Mouse (Mus musculus): ENCODE results near the gene Gm49322. TPM values are rescaled to one million over a fixed set of nuclear protein-coding genes. Genes with fewer than 3 reads are reported as not detected.
A peak's percentile ranks its signal among the peaks of the same experiment; 100 is the strongest.

Gene Gm49322
- polyA plus RNA-seq, 1 experiment from 2014 or later = 3.0 TPM

- DNase-seq (ENCODE audit: low spot score) (no peak), ATAC-seq (replicated peaks; ENCODE audit: low FRiP score, low TSS enrichment, low read depth) (no peak)
- no peak overlapping the region for H3K4me3 ChIP-seq (ENCODE audit: low read depth, low read length)
- H3K27ac ChIP-seq (ENCODE audit: low read depth) = no peak overlapping the region
- no peaks in the 10 kb centered on the region for H3K4me1 ChIP-seq (replicated peaks; ENCODE audit: control insufficient read depth, insufficient read depth, low read length)
- H3K36me3 ChIP-seq (ENCODE audit: control insufficient read depth, insufficient read depth, low read length) = peaks cover 76% of the 10 kb centered on the region
- WGBS = 91% methylated on average over 3 of the region's 3 CpGs
- no peaks in the 10 kb centered on the region for H3K9me3 ChIP-seq (ENCODE audit: control insufficient read depth, low read length)
- no peak overlapping the region for H3K4me2 ChIP-seq (ENCODE audit: low read length)
- H3K27me3 ChIP-seq (replicated peaks; ENCODE audit: control insufficient read depth, insufficient read depth, low read length) = no peaks in the 10 kb centered on the region
- H3K9ac ChIP-seq (ENCODE audit: low read length) = no peak overlapping the region
Observed at GRCm38 (mm10) chr10:80611905-80612304, 6.1 kb downstream of the Gm49322 start.

- Histone ChIP-seq H3K4me1 (replicated peaks; ENCODE audit: control insufficient read depth, insufficient read depth, low read length) (no peaks in the 10 kb centered on the region), H3K4me2 (ENCODE audit: low read length) (no peak overlapping the region), H3K9me3 (ENCODE audit: control insufficient read depth, low read length) (no peaks in the 10 kb centered on the region), H3K27me3 (replicated peaks; ENCODE audit: control insufficient read depth, insufficient read depth, low read length) (no peaks in the 10 kb centered on the region), H3K4me3 (ENCODE audit: low read depth, low read length) (no peak overlapping the region), H3K36me3 (ENCODE audit: control insufficient read depth, insufficient read depth, low read length) (peaks cover 57% of the 10 kb centered on the region), H3K9ac (ENCODE audit: low read length) (no peak overlapping the region), H3K27ac (ENCODE audit: low read depth) (no peak overlapping the region)
- no peak for DNase-seq (ENCODE audit: low spot score)
- no peak for ATAC-seq (replicated peaks; ENCODE audit: low FRiP score, low TSS enrichment, low read depth)
- WGBS = 91% methylated on average over 3 of the region's 3 CpGs
Observed at GRCm38 (mm10) chr10:80613821-80614220, 8.0 kb downstream of the Gm49322 start.

GRCm38 (mm10) chr10:80614351-80614750, 8.5 kb downstream of the Gm49322 start:
- no peak for ATAC-seq (replicated peaks; ENCODE audit: low FRiP score, low TSS enrichment, low read depth)
- no peak overlapping the region for H3K9ac ChIP-seq (ENCODE audit: low read length)
- no peaks in the 10 kb centered on the region for H3K9me3 ChIP-seq (ENCODE audit: control insufficient read depth, low read length)
- no peaks in the 10 kb centered on the region for H3K27me3 ChIP-seq (replicated peaks; ENCODE audit: control insufficient read depth, insufficient read depth, low read length)
- DNase-seq (ENCODE audit: low spot score) = no peak
- no peak overlapping the region for H3K4me2 ChIP-seq (ENCODE audit: low read length)
- 90% methylated on average over 6 of the region's 6 CpGs for WGBS
- no peak overlapping the region for H3K27ac ChIP-seq (ENCODE audit: low read depth)
- peaks cover 52% of the 10 kb centered on the region for H3K36me3 ChIP-seq (ENCODE audit: control insufficient read depth, insufficient read depth, low read length)
- no peak overlapping the region for H3K4me3 ChIP-seq (ENCODE audit: low read depth, low read length)
- no peaks in the 10 kb centered on the region for H3K4me1 ChIP-seq (replicated peaks; ENCODE audit: control insufficient read depth, insufficient read depth, low read length)

GRCm38 (mm10) chr10:80618181-80618580, 12.4 kb downstream of the Gm49322 start:
- 61% methylated on average over 9 of the region's 9 CpGs for WGBS
- Histone ChIP-seq H3K27ac (ENCODE audit: low read depth) (no peak overlapping the region), H3K4me2 (ENCODE audit: low read length) (no peak overlapping the region)

GRCm38 (mm10) chr10:80619465-80620244, 13.8 kb downstream of the Gm49322 start:
- WGBS = 38% methylated on average over 8 of the region's 8 CpGs
- Histone ChIP-seq H3K9ac (ENCODE audit: low read length) (no peak overlapping the region), H3K4me1 (replicated peaks; ENCODE audit: control insufficient read depth, insufficient read depth, low read length) (peaks cover 13% of the 10 kb centered on the region), H3K4me2 (ENCODE audit: low read length) (no peak overlapping the region), H3K9me3 (ENCODE audit: control insufficient read depth, low read length) (no peaks in the 10 kb centered on the region), H3K27ac (ENCODE audit: low read depth) (no peak overlapping the region), H3K4me3 (ENCODE audit: low read depth, low read length) (no peak overlapping the region), H3K27me3 (replicated peaks; ENCODE audit: control insufficient read depth, insufficient read depth, low read length) (no peaks in the 10 kb centered on the region), H3K36me3 (ENCODE audit: control insufficient read depth, insufficient read depth, low read length) (peaks cover 20% of the 10 kb centered on the region)
- ATAC-seq (replicated peaks; ENCODE audit: low FRiP score, low TSS enrichment, low read depth) = no peak
- DNase-seq (ENCODE audit: low spot score) = no peak

More at GRCm38 (mm10) chr10:80618181-80618580, 12.4 kb downstream of the Gm49322 start:
- DNase-seq (ENCODE audit: low spot score) (no peak), ATAC-seq (replicated peaks; ENCODE audit: low FRiP score, low TSS enrichment, low read depth) (no peak)
- Histone ChIP-seq H3K9me3 (ENCODE audit: control insufficient read depth, low read length) (no peaks in the 10 kb centered on the region), H3K4me1 (replicated peaks; ENCODE audit: control insufficient read depth, insufficient read depth, low read length) (peaks cover 4% of the 10 kb centered on the region; the same call in 1 of the 2 replicates), H3K27me3 (replicated peaks; ENCODE audit: control insufficient read depth, insufficient read depth, low read length) (no peaks in the 10 kb centered on the region), H3K4me3 (ENCODE audit: low read depth, low read length) (no peak overlapping the region), H3K9ac (ENCODE audit: low read length) (no peak overlapping the region), H3K36me3 (ENCODE audit: control insufficient read depth, insufficient read depth, low read length) (peaks cover 28% of the 10 kb centered on the region)

- H3K9me3 ChIP-seq (ENCODE audit: control insufficient read depth, low read length) = no peaks in the 10 kb centered on the region
- no peak overlapping the region for H3K4me3 ChIP-seq (ENCODE audit: low read depth, low read length)
- no peak overlapping the region for H3K9ac ChIP-seq (ENCODE audit: low read length)
- peaks cover 13% of the 10 kb centered on the region for H3K36me3 ChIP-seq (ENCODE audit: control insufficient read depth, insufficient read depth, low read length)
- DNase-seq (ENCODE audit: low spot score) = no peak
- H3K27me3 ChIP-seq (replicated peaks; ENCODE audit: control insufficient read depth, insufficient read depth, low read length) = no peaks in the 10 kb centered on the region
- no peak overlapping the region for H3K4me2 ChIP-seq (ENCODE audit: low read length)
- no peak for ATAC-seq (replicated peaks; ENCODE audit: low FRiP score, low TSS enrichment, low read depth)
- no peak overlapping the region for H3K27ac ChIP-seq (ENCODE audit: low read depth)
- peaks cover 15% of the 10 kb centered on the region for H3K4me1 ChIP-seq (replicated peaks; ENCODE audit: control insufficient read depth, insufficient read depth, low read length)
- WGBS = 84% methylated on average over 9 of the region's 9 CpGs
Observed at GRCm38 (mm10) chr10:80620365-80620764, 14.5 kb downstream of the Gm49322 start.

- Histone ChIP-seq H3K4me1 (replicated peaks; ENCODE audit: control insufficient read depth, insufficient read depth, low read length) (peaks cover 15% of the 10 kb centered on the region), H3K4me3 (ENCODE audit: low read depth, low read length) (peak overlapping the region; percentile 82), H3K27me3 (replicated peaks; ENCODE audit: control insufficient read depth, insufficient read depth, low read length) (no peaks in the 10 kb centered on the region), H3K4me2 (ENCODE audit: low read length) (peak overlapping the region; percentile 86), H3K9me3 (ENCODE audit: control insufficient read depth, low read length) (no peaks in the 10 kb centered on the region), H3K9ac (ENCODE audit: low read length) (peak overlapping the region; percentile 52), H3K36me3 (ENCODE audit: control insufficient read depth, insufficient read depth, low read length) (peaks cover 6% of the 10 kb centered on the region; the same call in 1 of the 2 replicates), H3K27ac (ENCODE audit: low read depth) (peak overlapping the region; percentile 95)
- DNase-seq (ENCODE audit: low spot score) (no peak), ATAC-seq (replicated peaks; ENCODE audit: low FRiP score, low TSS enrichment, low read depth) (no peak)
- WGBS = 56% methylated on average over 16 of the region's 16 CpGs
Observed at GRCm38 (mm10) chr10:80620796-80621689, 15.2 kb downstream of the Gm49322 start.

- Histone ChIP-seq H3K4me1 (replicated peaks; ENCODE audit: control insufficient read depth, insufficient read depth, low read length) (peaks cover 15% of the 10 kb centered on the region), H3K4me2 (ENCODE audit: low read length) (peak overlapping the region; percentile 86), H3K27me3 (replicated peaks; ENCODE audit: control insufficient read depth, insufficient read depth, low read length) (no peaks in the 10 kb centered on the region), H3K9me3 (ENCODE audit: control insufficient read depth, low read length) (no peaks in the 10 kb centered on the region), H3K27ac (ENCODE audit: low read depth) (peak overlapping the region; percentile 95), H3K4me3 (ENCODE audit: low read depth, low read length) (peak overlapping the region; percentile 82), H3K36me3 (ENCODE audit: control insufficient read depth, insufficient read depth, low read length) (0 out of 2 replicates have a peak, but pooled peaks cover under 1% of the 10 kb centered on the region), H3K9ac (ENCODE audit: low read length) (peak overlapping the region; percentile 52)
- DNase-seq (ENCODE audit: low spot score) (no peak), ATAC-seq (replicated peaks; ENCODE audit: low FRiP score, low TSS enrichment, low read depth) (no peak)
- under 1% methylated on average over 9 of the region's 9 CpGs for WGBS
Observed at GRCm38 (mm10) chr10:80621690-80621939, 15.8 kb downstream of the Gm49322 start.
